Comparison of ENCODE assay signal across 8 mouse cellular contexts in genomic region chr12:67059136-67060014, GRCm38 (mm10).
DNase-seq lines count a peak whose midpoint lies in the region; ATAC-seq lines count a peak whose summit lies in the region.

No protein-coding gene starts in this region.

- H3K9me3 ChIP-seq in heart, embryonic 13.5 days = peaks cover 9% of the 10 kb centered on the region
- H3K9me3 ChIP-seq in forebrain, embryonic 11.5 days (ENCODE audit: control insufficient read depth, low read length) = peaks cover 5% of the 10 kb centered on the region
- no peaks in the 10 kb centered on the region for H3K9me3 ChIP-seq in limb, embryonic 13.5 days

- ATAC-seq in heart, embryonic 13.5 days (ENCODE audit: extremely low read depth, insufficient number of reproducible peaks, low FRiP score, low TSS enrichment) = peak; percentile 95
- ATAC-seq in forebrain, embryonic 11.5 days (replicated peaks; ENCODE audit: low FRiP score) = peak; percentile 99
- ATAC-seq in limb, embryonic 13.5 days (ENCODE audit: low FRiP score, low read depth) = peak; percentile 96

- no peak overlapping the region for H3K27ac ChIP-seq in heart, embryonic 13.5 days (replicated peaks)
- no peak overlapping the region for H3K27ac ChIP-seq in forebrain, embryonic 11.5 days (ENCODE audit: low read depth, low read length)
- no peak overlapping the region for H3K27ac ChIP-seq in limb, embryonic 13.5 days

- no peaks in the 10 kb centered on the region for H3K27me3 ChIP-seq in heart, embryonic 13.5 days (replicated peaks)
- no peaks in the 10 kb centered on the region for H3K27me3 ChIP-seq in forebrain, embryonic 11.5 days (ENCODE audit: control insufficient read depth, insufficient read depth, low read length)
- no peaks in the 10 kb centered on the region for H3K27me3 ChIP-seq in limb, embryonic 13.5 days

- intact Hi-C loops in left cerebral cortex, postnatal 14 days (cut with DNase I) = no loop called here

- WGBS in heart, embryonic 13.5 days = 47% methylated on average over 19 of the region's 19 CpGs
- WGBS in forebrain, embryonic 11.5 days = 72% methylated on average over 19 of the region's 19 CpGs
- 55% methylated on average over 19 of the region's 19 CpGs for WGBS in limb, embryonic 13.5 days

- no peak overlapping the region for H3K4me2 ChIP-seq in heart, embryonic 13.5 days
- H3K4me2 ChIP-seq in forebrain, embryonic 11.5 days (ENCODE audit: low read depth, low read length, severe bottlenecking) = no peak overlapping the region
- H3K4me2 ChIP-seq in limb, embryonic 13.5 days (replicated peaks) = no peak overlapping the region

- no peaks in the 10 kb centered on the region for H3K36me3 ChIP-seq in heart, embryonic 13.5 days
- H3K36me3 ChIP-seq in forebrain, embryonic 11.5 days (ENCODE audit: control insufficient read depth, insufficient read depth, low read length) = no peaks in the 10 kb centered on the region
- H3K36me3 ChIP-seq in limb, embryonic 13.5 days = no peaks in the 10 kb centered on the region

- DNase-seq in heart, adult 18-20 months = no peak
- DNase-seq in MEL-GATA-1-ER (ENCODE audit: extremely low read depth, low read depth) = peak; percentile 47
- no peak for DNase-seq in forebrain, embryonic 11.5 days (ENCODE audit: low spot score)
- DNase-seq in retina, postnatal 1 day = peak; percentile 32
- no peak for DNase-seq in urinary bladder, adult 2 months (ENCODE audit: low spot score)
- no peak for DNase-seq in left cerebral cortex, postnatal 14 days (ENCODE audit: low spot score in 2 of 2)

- no peaks in the 10 kb centered on the region for H3K4me1 ChIP-seq in heart, embryonic 13.5 days
- no peaks in the 10 kb centered on the region for H3K4me1 ChIP-seq in forebrain, embryonic 11.5 days (replicated peaks; ENCODE audit: control insufficient read depth, insufficient read depth, low read length)
- H3K4me1 ChIP-seq in limb, embryonic 13.5 days = no peaks in the 10 kb centered on the region

- no peak overlapping the region for H3K4me3 ChIP-seq in heart, embryonic 13.5 days
- H3K4me3 ChIP-seq in forebrain, embryonic 11.5 days (ENCODE audit: low read depth, low read length) = no peak overlapping the region
- H3K4me3 ChIP-seq in limb, embryonic 13.5 days = no peak overlapping the region

- H3K9ac ChIP-seq in heart, embryonic 13.5 days = no peak overlapping the region
- no peak overlapping the region for H3K9ac ChIP-seq in forebrain, embryonic 11.5 days (ENCODE audit: low read length)
- no peak overlapping the region for H3K9ac ChIP-seq in limb, embryonic 13.5 days

Comparison
In these comparisons a context has a peak if more than half of its experiments do, and no peak if none do; other contexts are left out.
1. DNase-seq: peak in MEL-GATA-1-ER (single experiment) and retina, postnatal 1 day (single experiment); none in heart, adult 18-20 months (0 of 2), forebrain, embryonic 11.5 days (single experiment), urinary bladder, adult 2 months (single experiment) and left cerebral cortex, postnatal 14 days (0 of 2).
2. Peak in every context shown above with its lines, with median percentiles within 50 percentile points of each other: ATAC-seq.